ENCODE assay signal across 13 mouse cellular contexts in the genomic region with DNA sequence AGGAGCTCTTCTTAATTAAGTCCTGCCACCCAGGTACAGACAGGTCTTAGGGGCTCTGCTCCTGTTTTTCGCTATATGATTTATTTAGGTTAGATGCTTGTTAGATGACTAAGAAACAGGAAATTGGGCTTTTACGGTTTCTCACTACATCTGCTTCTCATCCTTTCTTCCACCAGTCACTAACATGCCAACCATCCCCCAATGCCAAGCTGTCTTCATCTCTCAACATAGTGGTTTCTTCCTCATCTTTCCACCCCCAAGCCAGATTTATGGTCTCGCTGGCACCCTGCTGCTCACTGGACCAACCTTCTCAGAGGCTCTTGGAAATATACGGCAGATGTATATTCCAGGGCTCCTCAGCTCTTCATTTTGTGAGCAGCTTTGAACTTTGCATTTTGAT. TPM values are rescaled to one million over a fixed set of nuclear protein-coding genes. Genes with fewer than 3 reads are reported as not detected.
DNase-seq lines count a peak whose midpoint lies in the region; ATAC-seq and TF ChIP-seq lines count a peak whose summit lies in the region.
"Had no signal": no experiment of that assay in that cellular context is flagged by ENCODE, and none has a peak within 500 bp of the region (broad histone marks: within the 10 kb centered on the region; RNA-seq: fewer than 3 reads in every experiment).

No protein-coding gene starts in this region.

- no peak for ATAC-seq in hindbrain, embryonic 14.5 days (ENCODE audit: low FRiP score)
- ATAC-seq in hindbrain, postnatal 0 days: no peak
- no peak for ATAC-seq in limb, embryonic 13.5 days (ENCODE audit: low FRiP score, low read depth)
- ATAC-seq in cerebellum, adult (ENCODE audit: insufficient number of reproducible peaks, low FRiP score, low TSS enrichment): no peak

- WGBS in hindbrain, embryonic 14.5 days: 87% methylated on average over 4 of the region's 4 CpGs
- 86% methylated on average over 4 of the region's 4 CpGs for WGBS in hindbrain, postnatal 0 days
- whole genome bisulfite sequencing in limb, embryonic 13.5 days: 58% methylated on average over 4 of the region's 4 CpGs

- H3K4me1 ChIP-seq in hindbrain, embryonic 14.5 days (replicated peaks; ENCODE audit: control insufficient read depth, insufficient read depth, low read length): peaks cover 21% of the 10 kb centered on the region
- H3K4me1 ChIP-seq in hindbrain, postnatal 0 days (ENCODE audit: insufficient read depth, low read length): peaks cover 8% of the 10 kb centered on the region; the same call in 1 of the 2 replicates
- H3K4me1 ChIP-seq in limb, embryonic 13.5 days: peaks cover 22% of the 10 kb centered on the region

- no peak overlapping the region for H3K27ac ChIP-seq in hindbrain, embryonic 14.5 days
- H3K27ac ChIP-seq in hindbrain, postnatal 0 days: no peak overlapping the region
- no peak overlapping the region for H3K27ac ChIP-seq in limb, embryonic 13.5 days

- H3K4me2 ChIP-seq in hindbrain, embryonic 14.5 days (replicated peaks): peak overlapping the region; percentile 97
- H3K4me2 ChIP-seq in hindbrain, postnatal 0 days (ENCODE audit: low read depth, low read length): no peak overlapping the region
- H3K4me2 ChIP-seq in limb, embryonic 13.5 days (replicated peaks): peak overlapping the region; percentile 99

- H3K9me3 ChIP-seq in hindbrain, embryonic 14.5 days (ENCODE audit: control insufficient read depth, low read length): no peaks in the 10 kb centered on the region
- no peaks in the 10 kb centered on the region for H3K9me3 ChIP-seq in hindbrain, postnatal 0 days (ENCODE audit: low read length)
- no peaks in the 10 kb centered on the region for H3K9me3 ChIP-seq in limb, embryonic 13.5 days

- H3K27me3 ChIP-seq in hindbrain, embryonic 14.5 days (ENCODE audit: control insufficient read depth, insufficient read depth, low read length): no peaks in the 10 kb centered on the region
- no peaks in the 10 kb centered on the region for H3K27me3 ChIP-seq in hindbrain, postnatal 0 days (ENCODE audit: insufficient read depth, low read length)
- H3K27me3 ChIP-seq in limb, embryonic 13.5 days: no peaks in the 10 kb centered on the region

- no peak overlapping the region for H3K9ac ChIP-seq in hindbrain, embryonic 14.5 days
- H3K9ac ChIP-seq in hindbrain, postnatal 0 days (replicated peaks; ENCODE audit: low read length): no peak overlapping the region
- peak overlapping the region; percentile 98; the same call in 1 of the 2 replicates for H3K9ac ChIP-seq in limb, embryonic 13.5 days

- DNase-seq in hindbrain, embryonic 14.5 days (ENCODE audit: low spot score): no peak
- DNase-seq in hindbrain, postnatal 0 days (ENCODE audit: low spot score): no peak
- peak; percentile 50 to 58 for DNase-seq in right cerebral cortex, adult 2 months (ENCODE audit: low spot score in 2 of 2)
- no peak for DNase-seq in right cerebral cortex, postnatal 14 days
- DNase-seq in embryo, embryonic 11 days: no peak
- DNase-seq in lung, postnatal 4 days: no peak
- DNase-seq: cerebellum, adult 9-10 months; kidney, adult 2 months; thymus, adult 18-20 months had no signal

- peaks cover 55% of the 10 kb centered on the region for H3K36me3 ChIP-seq in hindbrain, embryonic 14.5 days (replicated peaks; ENCODE audit: control insufficient read depth, insufficient read depth)
- peaks cover 36% of the 10 kb centered on the region for H3K36me3 ChIP-seq in hindbrain, postnatal 0 days (ENCODE audit: insufficient read depth, low read length)
- peaks cover 55% of the 10 kb centered on the region for H3K36me3 ChIP-seq in limb, embryonic 13.5 days

- no peak overlapping the region for H3K4me3 ChIP-seq in hindbrain, embryonic 14.5 days (replicated peaks; ENCODE audit: low read length)
- no peak overlapping the region for H3K4me3 ChIP-seq in hindbrain, postnatal 0 days (ENCODE audit: low read length)
- H3K4me3 ChIP-seq in limb, embryonic 13.5 days: peak overlapping the region; percentile 99; the same call in 1 of the 2 replicates

- TF ChIP-seq CTCF in hindbrain, postnatal 0 days (IDR thresholded peaks at IDR 0.05; ENCODE audit: low read depth): no peak

RNA-seq across cellular contexts. Expression of a gene that starts 1.8 kb away (rescaled TPM):
- 22.2 and 23.0 TPM in 2 replicates for polyA plus RNA-seq in hindbrain, embryonic 14.5 days (2014; fragmentation: Nextera tagmentation; extraction: Ambion mirVana)
- total RNA-seq in hindbrain, postnatal 0 days (2014; rRNA removed): 50.1 and 54.7 TPM in 2 replicates
- 20.4 and 21.9 TPM in 2 replicates for polyA plus RNA-seq in hindbrain, postnatal 0 days (2015; fragmentation: Nextera tagmentation; extraction: Ambion mirVana)
- 18.6 and 19.0 TPM in 2 replicates for polyA plus RNA-seq in limb, embryonic 13.5 days (2015; fragmentation: Nextera tagmentation; extraction: Ambion mirVana)

RNA-seq across cellular contexts. Expression of a gene that starts 15.7 kb away (rescaled TPM):
- 34.2 and 41.0 TPM in 2 replicates for polyA plus RNA-seq in hindbrain, embryonic 14.5 days (2014; fragmentation: Nextera tagmentation; extraction: Ambion mirVana)
- 39.1 and 47.8 TPM in 2 replicates for total RNA-seq in hindbrain, postnatal 0 days (2014; rRNA removed)
- polyA plus RNA-seq in hindbrain, postnatal 0 days (2015; fragmentation: Nextera tagmentation; extraction: Ambion mirVana): 26.1 and 26.2 TPM in 2 replicates
- 49.4 and 51.3 TPM in 2 replicates for polyA plus RNA-seq in limb, embryonic 13.5 days (2015; fragmentation: Nextera tagmentation; extraction: Ambion mirVana)

RNA-seq across cellular contexts. Expression of a gene that starts 31.1 kb away (rescaled TPM):
- polyA plus RNA-seq in hindbrain, embryonic 14.5 days (2014; fragmentation: Nextera tagmentation; extraction: Ambion mirVana): 8.4 and 8.5 TPM in 2 replicates
- total RNA-seq in hindbrain, postnatal 0 days (2014; rRNA removed): 17.9 and 26.5 TPM in 2 replicates
- 8.3 and 9.9 TPM in 2 replicates for polyA plus RNA-seq in hindbrain, postnatal 0 days (2015; fragmentation: Nextera tagmentation; extraction: Ambion mirVana)
- polyA plus RNA-seq in limb, embryonic 13.5 days (2015; fragmentation: Nextera tagmentation; extraction: Ambion mirVana): 0.68 and 0.90 TPM in 2 replicates
- total RNA-seq: gastrocnemius, adult 18-20 months; neutrophil, adult 5-6 weeks had no signal

RNA-seq across cellular contexts. Expression of a gene that starts 32.2 kb away (rescaled TPM):
- polyA plus RNA-seq in hindbrain, embryonic 14.5 days (2014; fragmentation: Nextera tagmentation; extraction: Ambion mirVana): 17.2 and 19.1 TPM in 2 replicates
- total RNA-seq in hindbrain, postnatal 0 days (2014; rRNA removed): 50.0 and 54.7 TPM in 2 replicates
- polyA plus RNA-seq in hindbrain, postnatal 0 days (2015; fragmentation: Nextera tagmentation; extraction: Ambion mirVana): 10.6 and 11.5 TPM in 2 replicates
- polyA plus RNA-seq in limb, embryonic 13.5 days (2015; fragmentation: Nextera tagmentation; extraction: Ambion mirVana): 17.5 and 18.1 TPM in 2 replicates

RNA-seq across cellular contexts. Expression of a gene that starts 37.8 kb away (rescaled TPM):
- 17.0 and 19.1 TPM in 2 replicates for polyA plus RNA-seq in hindbrain, embryonic 14.5 days (2014; fragmentation: Nextera tagmentation; extraction: Ambion mirVana)
- 23.5 and 27.1 TPM in 2 replicates for total RNA-seq in hindbrain, postnatal 0 days (2014; rRNA removed)
- 19.0 and 19.8 TPM in 2 replicates for polyA plus RNA-seq in hindbrain, postnatal 0 days (2015; fragmentation: Nextera tagmentation; extraction: Ambion mirVana)
- polyA plus RNA-seq in limb, embryonic 13.5 days (2015; fragmentation: Nextera tagmentation; extraction: Ambion mirVana): 17.4 and 18.7 TPM in 2 replicates

Comparison
In these comparisons a context has a peak if more than half of its experiments do, and no peak if none do; other contexts are left out.
1. DNase-seq: peak in right cerebral cortex, adult 2 months (2 of 2); none in hindbrain, embryonic 14.5 days (single experiment), hindbrain, postnatal 0 days (single experiment), right cerebral cortex, postnatal 14 days (single experiment), embryo, embryonic 11 days (single experiment) and lung, postnatal 4 days (0 of 2).